Mouse (Mus musculus) MEL (cell line): Measurements from ENCODE around the gene Fdxacb1. TPM values are rescaled to one million over a fixed set of nuclear protein-coding genes. Genes with fewer than 3 reads are reported as not detected.

ENCODE experiments used
- DNase-seq: peaks from one replicate; pipeline ENCODE4 v3.0.0; 2011; ENCODE audit warnings: low read depth, low spot score
- H3K27ac ChIP-seq: 2 replicates; pipeline ENCODE4 v1.5.1; 2012; ENCODE audit warnings: low read depth, mild to moderate bottlenecking, control low read depth, low read length, moderate library complexity; ENCODE audit not compliant: control insufficient read depth
- H3K27me3 ChIP-seq, 2 experiments: fragments of 150-350 bp in 1 of 2; sonication (generic) in 1 of 2; 2 replicates each; pipeline ENCODE4 v1.6.1; 2012; ENCODE audit warnings: low read length in 2 of 2, mild to moderate bottlenecking in 2 of 2, improper control_type of control experiment in 1 of 2, moderate library complexity in 1 of 2; ENCODE audit not compliant: insufficient read depth in 2 of 2, control insufficient read depth in 1 of 2
- H3K36me3 ChIP-seq, 2 experiments: 2 replicates each; pipeline ENCODE4 v1.6.1; 2012 to 2014; ENCODE audit warnings: low read length in 2 of 2, improper control_type of control experiment in 1 of 2, inconsistent platforms in 1 of 2, mild to moderate bottlenecking in 1 of 2; ENCODE audit not compliant: insufficient read depth in 2 of 2, control insufficient read depth in 1 of 2
- H3K4me1 ChIP-seq, 2 experiments: fragments of 150-350 bp in 1 of 2; sonication (generic) in 1 of 2; 2 replicates each; pipeline ENCODE4 v1.6.1; 2012; ENCODE audit warnings: low read length in 2 of 2, improper control_type of control experiment in 1 of 2, mild to moderate bottlenecking in 1 of 2; ENCODE audit not compliant: insufficient read depth in 2 of 2, control insufficient read depth in 1 of 2
- H3K4me3 ChIP-seq, 2 experiments: fragments of 150-350 bp in 1 of 2; sonication (generic) in 1 of 2; 2 replicates each; pipeline ENCODE4 v1.5.1; 2012; ENCODE audit warnings: low read depth in 2 of 2, low read length in 2 of 2, mild to moderate bottlenecking in 2 of 2, moderate library complexity in 2 of 2, control low read depth in 1 of 2, improper control_type of control experiment in 1 of 2; ENCODE audit not compliant: control insufficient read depth in 1 of 2, insufficient read depth in 1 of 2
- H3K79me2 ChIP-seq: 2 replicates; pipeline ENCODE4 v1.6.1; 2012; ENCODE audit warnings: mild to moderate bottlenecking, low read length, moderate library complexity; ENCODE audit not compliant: control insufficient read depth, poor library complexity, insufficient read depth
- H3K9ac ChIP-seq: 2 replicates; pipeline ENCODE4 v1.6.1; 2012; ENCODE audit warnings: low read depth, mild to moderate bottlenecking, control low read depth, low read length, moderate library complexity; ENCODE audit not compliant: control insufficient read depth, poor library complexity, severe bottlenecking
- H3K9me3 ChIP-seq: fragments of 150-350 bp; sonication (generic); replicated peaks from 2 replicates; pipeline ENCODE4 v1.6.1; 2012; ENCODE audit warnings: mild to moderate bottlenecking, low read length, improper control_type of control experiment, moderate library complexity; ENCODE audit not compliant: insufficient read depth
- CHD1 ChIP-seq: IDR thresholded peaks from 2 replicates; pipeline ENCODE4 v1.6.1; 2012; ENCODE audit warnings: low read depth, mild to moderate bottlenecking, inconsistent platforms, low read length, improper control_type of control experiment
- CHD2 ChIP-seq: IDR thresholded peaks from 2 replicates; pipeline ENCODE4 v1.6.1; 2011; ENCODE audit warnings: low read length, improper control_type of control experiment
- ELF1 ChIP-seq: IDR thresholded peaks from 2 replicates; pipeline ENCODE4 v1.6.1; 2014; ENCODE audit warnings: low read depth, mild to moderate bottlenecking, inconsistent platforms, low read length, improper control_type of control experiment, moderate library complexity
- EP300 ChIP-seq, 2 experiments: IDR thresholded peaks; 2 replicates each; pipeline ENCODE4 v1.6.1; 2011; ENCODE audit warnings: improper control_type of control experiment in 2 of 2, low read length in 2 of 2, low read depth in 1 of 2, mild to moderate bottlenecking in 1 of 2
- ETS1 ChIP-seq: IDR thresholded peaks from 2 replicates; pipeline ENCODE4 v1.6.1; 2012; ENCODE audit warnings: low read depth, mild to moderate bottlenecking, inconsistent platforms, low read length, improper control_type of control experiment, moderate library complexity
- GATA1 ChIP-seq: IDR thresholded peaks from 2 replicates; pipeline ENCODE4 v1.6.1; 2011; ENCODE audit warnings: low read depth, low read length, improper control_type of control experiment
- KAT2A ChIP-seq: conservative IDR thresholded peaks from 2 replicates; pipeline ENCODE4 v1.6.1; 2012; ENCODE audit warnings: low read depth, low read length, improper control_type of control experiment, inconsistent platforms
- MAFK ChIP-seq: IDR thresholded peaks from 2 replicates; pipeline ENCODE4 v1.6.1; 2011; ENCODE audit warnings: low read depth, mild to moderate bottlenecking, low read length, improper control_type of control experiment, borderline replicate concordance
- MAX ChIP-seq: IDR thresholded peaks from 2 replicates; pipeline ENCODE4 v1.6.1; 2011; ENCODE audit warnings: low read length, improper control_type of control experiment
- MAZ ChIP-seq: IDR thresholded peaks from 2 replicates; pipeline ENCODE4 v1.6.1; 2012; ENCODE audit warnings: low read depth, mild to moderate bottlenecking, inconsistent platforms, low read length, improper control_type of control experiment
- MEF2A ChIP-seq: IDR thresholded peaks from 2 replicates; pipeline ENCODE4 v1.6.1; 2014; ENCODE audit warnings: low read depth, mild to moderate bottlenecking, inconsistent platforms, low read length, improper control_type of control experiment; ENCODE audit not compliant: poor library complexity, insufficient replicate concordance, severe bottlenecking; ENCODE audit errors: extremely low read depth
- MYB ChIP-seq: IDR thresholded peaks from 2 replicates; pipeline ENCODE4 v1.6.1; 2011; ENCODE audit warnings: mild to moderate bottlenecking, low read depth, low read length, improper control_type of control experiment
- MYC ChIP-seq: IDR thresholded peaks from 2 replicates; pipeline ENCODE4 v1.6.1; 2011; ENCODE audit warnings: low read depth, mild to moderate bottlenecking, low read length, improper control_type of control experiment, moderate library complexity
- NELFE ChIP-seq: IDR thresholded peaks from 2 replicates; pipeline ENCODE4 v1.6.1; 2011; ENCODE audit warnings: low read depth, low read length, improper control_type of control experiment
- NRF1 ChIP-seq: IDR thresholded peaks from 2 replicates; pipeline ENCODE4 v1.6.1; 2014; ENCODE audit warnings: low read depth, mild to moderate bottlenecking, inconsistent platforms, low read length, improper control_type of control experiment, moderate library complexity; ENCODE audit not compliant: poor library complexity, insufficient read depth, severe bottlenecking
- POLR2AphosphoS2 ChIP-seq: IDR thresholded peaks from 2 replicates; pipeline ENCODE4 v1.6.1; 2011; ENCODE audit warnings: low read length, improper control_type of control experiment
- POLR2AphosphoS5 ChIP-seq: IDR thresholded peaks from 2 replicates; pipeline ENCODE4 v1.6.1; 2012; ENCODE audit warnings: low read depth, borderline replicate concordance, mild to moderate bottlenecking, inconsistent platforms, low read length, moderate library complexity, mixed read lengths
- RAD21 ChIP-seq: IDR thresholded peaks from 2 replicates; pipeline ENCODE4 v1.6.1; 2011; ENCODE audit warnings: mild to moderate bottlenecking, low read depth, low read length, improper control_type of control experiment
- SIN3A ChIP-seq: IDR thresholded peaks from 2 replicates; pipeline ENCODE4 v1.6.1; 2012; ENCODE audit warnings: low read length, improper control_type of control experiment, inconsistent platforms
- SMC3 ChIP-seq: IDR thresholded peaks from 2 replicates; pipeline ENCODE4 v1.6.1; 2011; ENCODE audit warnings: low read depth, low read length, improper control_type of control experiment
- TAL1 ChIP-seq: IDR thresholded peaks from 2 replicates; pipeline ENCODE4 v1.6.1; 2012; ENCODE audit warnings: mild to moderate bottlenecking, inconsistent platforms, low read length, moderate library complexity, mixed read lengths
- TCF12 ChIP-seq: IDR thresholded peaks from 2 replicates; pipeline ENCODE4 v1.6.1; 2014; ENCODE audit warnings: low read depth, mild to moderate bottlenecking, inconsistent platforms, low read length, improper control_type of control experiment, moderate library complexity
- ZC3H11A ChIP-seq: IDR thresholded peaks from 2 replicates; pipeline ENCODE4 v1.6.1; 2012; ENCODE audit warnings: low read depth, mild to moderate bottlenecking, inconsistent platforms, low read length, improper control_type of control experiment
- ZMIZ1 ChIP-seq: IDR thresholded peaks from 2 replicates; pipeline ENCODE4 v1.6.1; 2012; ENCODE audit warnings: low read depth, mild to moderate bottlenecking, inconsistent platforms, low read length, improper control_type of control experiment, moderate library complexity
- ZNF384 ChIP-seq: IDR thresholded peaks from 2 replicates; pipeline ENCODE4 v1.6.1; 2012; ENCODE audit warnings: low read depth, mild to moderate bottlenecking, inconsistent platforms, low read length, improper control_type of control experiment
- polyA plus RNA-seq, 2 experiments: library from polyadenylated mRNA; stranded (reverse) in 1 of 2; unstranded in 1 of 2; fragments of >175 nt in 1 of 2; fragments of >200 nt in 1 of 2; gene quantifications; 2 replicates each; pipeline versions ENCODE4 v1.2.1 to v1.2.4; 2012; ENCODE audit warnings: low replicate concordance in 2 of 2, low read depth in 1 of 2; ENCODE audit not compliant: insufficient read length in 2 of 2, insufficient read depth in 1 of 2, missing spikeins in 1 of 2
- total RNA-seq: library from RNA; depleted of rRNA; stranded (reverse); fragments of 300-350 nt; gene quantifications from 2 replicates; pipeline ENCODE4 v1.2.3, GENCODE M21; 2012

Gene Fdxacb1
- total and polyA plus RNA-seq, 3 experiments = 6.5 to 9.7 TPM; not detected in 1

DNA sequence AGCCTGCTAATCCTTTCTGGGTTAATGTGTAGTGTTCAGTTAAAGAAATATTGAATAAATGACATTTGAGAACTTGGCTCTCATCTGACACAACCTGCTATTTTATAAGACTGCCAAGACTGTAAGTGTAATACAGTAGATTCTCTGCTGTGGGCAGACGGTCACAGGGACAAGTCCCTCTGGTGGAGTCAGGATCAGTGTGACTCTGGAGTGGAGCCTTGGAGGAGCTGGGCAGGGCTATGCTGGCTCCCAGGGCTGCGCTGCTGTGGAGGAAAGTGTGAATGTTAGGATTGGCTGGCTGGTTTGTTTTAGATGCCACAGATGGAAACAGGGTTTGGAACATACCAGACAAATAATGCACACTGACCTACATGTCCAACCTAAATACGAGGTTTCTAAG is 27.2 kb downstream of the Fdxacb1 start:
- DNase-seq = no peak
- H3K36me3 ChIP-seq = no peaks in the 10 kb centered on the region; a peak in 1 of 4 replicates
- H3K27ac ChIP-seq = no peak overlapping the region
- TF ChIP-seq NRF1 (no peak), POLR2AphosphoS2 (no peak), ZNF384 (no peak), MEF2A (no peak), MYC (no peak), MAX (no peak), KAT2A (no peak), ZC3H11A (no peak), TAL1 (no peak), CHD2 (no peak)
- H3K4me1 ChIP-seq = no peaks in the 10 kb centered on the region
- no peaks in the 10 kb centered on the region for H3K27me3 ChIP-seq
- H3K4me3 ChIP-seq = no peak overlapping the region
- no peaks in the 10 kb centered on the region for H3K9me3 ChIP-seq
- H3K79me2 ChIP-seq = no peaks in the 10 kb centered on the region
- H3K9ac ChIP-seq = no peak overlapping the region

- no peak overlapping the region for H3K27ac ChIP-seq
- H3K9ac ChIP-seq = no peak overlapping the region
- no peaks in the 10 kb centered on the region for H3K9me3 ChIP-seq
- no peaks in the 10 kb centered on the region for H3K27me3 ChIP-seq
- no peak overlapping the region for H3K4me3 ChIP-seq
- H3K79me2 ChIP-seq = no peaks in the 10 kb centered on the region
- peaks cover 0 to 3% of the 10 kb centered on the region in 2 experiments; a peak in 2 of 4 replicates for H3K36me3 ChIP-seq
- no peak for DNase-seq
- TF ChIP-seq ZC3H11A (no peak), ZMIZ1 (no peak), TCF12 (no peak), MAX (no peak), POLR2AphosphoS5 (no peak), ETS1 (no peak), MAZ (no peak), SIN3A (no peak), RAD21 (no peak), EP300 (IDR thresholded peaks at IDR 0.05; ENCODE audit: low read depth in 1 of 2, low read length in 2 of 2) (no peak), NELFE (no peak), GATA1 (no peak), CHD1 (no peak), ELF1 (no peak), NRF1 (no peak), MYB (no peak), MAFK (no peak), SMC3 (no peak)
- no peaks in the 10 kb centered on the region for H3K4me1 ChIP-seq
These were observed 28.7 kb downstream of the Fdxacb1 start for GRCm38 (mm10) chr9:50796776-50797175.
